Mouse (Mus musculus) right cerebral cortex, adult 2 months (tissue): ENCODE measurements around the gene Cd6.

Experiments
- DNase-seq, 2 experiments: peaks; one replicate each; pipeline ENCODE4 v3.0.0; 2021 to 2022; ENCODE audit warnings: low spot score in 2 of 2

The Cd6 gene

DNA sequence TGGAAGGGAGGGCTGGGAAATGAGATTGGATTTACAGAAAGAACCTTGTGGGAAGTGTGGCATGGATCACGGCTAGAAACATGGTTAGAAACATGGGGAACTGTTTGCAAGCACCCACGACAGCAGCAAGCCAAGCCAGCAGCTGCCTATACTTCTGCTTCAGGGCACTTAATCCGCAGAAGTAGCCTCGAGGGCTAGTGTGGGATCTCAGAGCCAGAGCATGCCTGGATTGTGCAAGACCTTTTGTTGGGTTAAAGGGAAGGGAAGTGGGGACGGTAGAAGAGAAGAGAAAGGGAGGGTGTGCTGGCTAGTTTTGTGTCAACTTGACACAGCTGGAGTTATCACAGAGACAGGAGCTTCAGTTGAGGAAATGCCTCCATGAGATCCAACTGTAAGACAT is 26.1 kb downstream of the Cd6 start:
- DNase-seq: no peak

DNA sequence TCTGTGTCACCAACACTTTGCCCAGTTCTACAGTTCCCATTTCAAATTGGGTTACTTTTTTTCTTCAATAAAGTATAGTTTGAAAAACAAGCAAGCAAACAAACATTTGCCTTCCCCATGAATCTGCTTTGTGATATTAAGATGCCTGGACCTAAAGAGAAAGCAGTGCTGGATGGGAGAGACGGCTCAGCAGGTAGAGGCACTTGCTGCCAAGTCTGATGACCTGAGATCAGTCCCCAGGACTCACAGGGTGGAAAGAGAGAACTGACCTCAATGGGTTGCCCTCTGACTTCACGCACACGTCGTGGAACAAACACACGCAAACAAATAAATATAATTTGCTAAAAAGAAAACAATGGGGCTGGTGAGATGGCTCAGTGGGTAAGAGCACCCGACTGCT is 28.0 kb downstream of the Cd6 start:
- no peak for DNase-seq

DNA sequence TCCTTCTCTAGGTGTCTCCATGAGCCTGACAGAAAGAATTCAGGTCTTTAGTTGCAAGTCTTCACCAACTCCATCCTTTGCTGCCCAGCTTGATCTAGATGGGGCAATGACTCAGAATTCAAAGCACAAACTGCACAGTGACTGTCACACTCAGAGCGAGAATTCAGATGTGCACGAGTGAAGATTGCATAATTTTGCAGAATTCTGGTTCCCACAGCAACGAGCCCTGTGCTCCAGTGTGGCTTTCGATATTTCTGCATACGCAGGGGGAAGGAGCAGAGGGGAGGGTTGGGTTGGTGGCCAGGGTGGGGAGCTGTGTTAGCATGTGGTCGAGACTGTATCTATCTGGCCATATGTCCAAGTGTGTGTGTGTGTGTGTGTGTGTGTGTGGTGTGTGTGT is 28.8 kb downstream of the Cd6 start:
- DNase-seq: peak; percentile 71

DNA sequence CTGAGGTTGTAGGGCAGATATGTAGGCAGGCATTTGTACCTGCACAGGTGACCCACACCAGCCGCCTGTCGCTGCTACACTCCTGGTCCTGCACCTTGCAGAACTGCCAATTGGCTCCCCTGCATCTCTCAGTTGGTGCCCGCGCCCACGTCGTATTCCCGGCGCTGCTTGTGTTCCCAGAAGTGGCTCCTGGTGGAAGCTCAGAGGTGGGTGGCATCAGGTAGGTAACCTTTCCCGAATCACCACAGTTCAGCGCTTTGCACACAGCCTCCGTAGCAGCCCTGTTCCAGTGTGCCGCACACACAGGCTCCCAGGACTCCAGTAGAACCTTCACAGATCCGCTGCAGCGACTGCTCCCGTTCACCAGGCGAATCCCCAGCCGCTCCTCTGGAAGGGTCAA is 30.7 kb downstream of the Cd6 start:
- no peak for DNase-seq

DNA sequence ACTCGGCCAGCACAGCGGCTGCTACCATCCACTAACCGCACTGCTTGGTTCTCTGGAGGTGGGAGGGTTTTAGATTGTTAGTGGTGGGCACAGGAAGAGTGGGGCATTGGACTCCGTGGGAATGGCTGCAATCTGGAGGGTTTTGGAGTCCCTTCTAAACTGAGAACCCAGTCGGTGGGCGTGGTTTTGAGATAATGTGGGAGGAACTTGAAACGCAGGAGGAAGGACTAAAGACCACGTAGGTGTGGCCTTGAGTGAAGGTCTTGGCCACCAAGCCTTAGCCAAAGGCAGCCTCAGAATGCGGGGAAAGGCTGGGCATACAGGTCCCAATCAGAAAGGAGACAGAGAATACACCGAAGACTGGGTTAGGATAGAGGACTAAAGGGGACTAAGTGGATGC is 31.3 kb downstream of the Cd6 start:
- DNase-seq: no peak

DNA sequence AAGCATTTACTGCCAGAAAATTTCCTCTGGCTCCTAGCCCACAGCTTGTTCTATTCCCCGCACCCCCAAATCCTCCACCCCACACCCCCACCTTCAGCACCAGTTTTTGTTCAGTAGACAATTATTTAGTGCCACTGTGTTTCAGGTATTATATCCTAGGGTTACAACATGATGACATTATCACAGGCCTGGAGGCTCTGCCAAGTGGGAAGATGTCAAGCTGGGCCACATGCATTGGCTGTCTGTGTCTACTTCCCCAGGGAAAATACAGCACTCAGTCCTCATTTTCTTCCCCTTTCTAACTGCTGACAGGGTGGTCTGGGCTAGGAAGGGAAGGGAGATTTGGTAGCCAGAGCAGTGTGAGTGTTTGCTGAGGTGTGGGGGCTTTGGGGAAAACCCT is 34.9 kb downstream of the Cd6 start:
- DNase-seq: no peak

DNA sequence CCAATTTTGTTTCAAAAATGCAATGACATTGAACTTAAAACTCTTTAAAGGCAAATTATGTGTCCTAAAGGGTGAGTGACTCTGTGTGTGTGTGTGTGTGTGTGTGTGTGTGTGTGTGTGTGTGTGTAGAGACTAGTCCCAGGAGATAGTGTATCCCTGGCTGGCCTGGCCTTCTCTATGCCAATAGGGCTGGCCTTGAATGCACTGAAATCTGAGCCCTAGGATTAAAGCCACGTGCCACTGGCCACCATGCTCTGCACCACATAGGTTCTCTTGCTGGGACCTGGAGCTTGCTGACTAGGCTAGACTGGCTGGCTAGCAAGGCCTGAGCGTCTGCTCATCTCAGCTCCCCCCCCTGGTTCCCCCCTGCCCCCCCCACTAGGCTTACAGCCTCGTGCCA is 36.8 kb downstream of the Cd6 start:
- DNase-seq: no peak

DNA sequence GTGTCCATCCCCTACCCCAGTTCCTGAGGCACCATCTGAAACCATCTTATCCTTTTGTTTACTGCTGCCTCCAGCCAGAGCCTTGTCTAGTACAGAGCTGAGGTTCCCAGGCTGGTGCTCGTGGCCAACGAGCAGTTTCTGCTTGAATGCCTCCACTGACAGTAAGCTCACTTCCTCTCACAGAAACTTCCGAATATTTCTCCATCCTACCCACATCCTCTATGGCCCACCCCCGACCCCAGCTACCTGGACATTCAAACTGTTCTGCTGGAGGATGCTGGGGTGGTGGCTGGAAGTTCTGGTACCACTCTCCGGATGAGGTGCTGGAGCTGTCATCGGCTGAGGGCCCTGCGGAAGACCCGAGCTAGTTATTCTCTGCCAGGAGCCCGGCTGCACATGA is 39.5 kb downstream of the Cd6 start:
- DNase-seq: no peak

DNA sequence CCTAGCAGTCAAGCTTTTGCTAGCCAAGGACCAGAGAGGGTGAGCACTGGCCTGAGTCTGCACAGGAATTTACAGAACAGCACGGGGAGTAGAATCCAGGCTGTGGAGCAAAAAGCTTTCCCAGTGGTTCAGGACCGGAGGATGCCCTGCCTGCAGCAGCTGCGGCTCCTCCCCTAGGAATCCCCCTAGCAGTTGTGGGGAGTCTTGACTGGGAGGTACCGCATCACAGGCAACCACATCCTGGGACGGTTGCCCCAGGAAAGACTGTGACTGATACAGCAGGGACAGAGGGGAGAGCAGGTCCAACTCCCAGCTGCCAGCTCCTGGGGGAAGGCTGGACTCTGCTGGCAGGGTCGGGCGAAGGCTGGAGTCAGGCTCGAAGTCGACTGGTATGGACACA is 41.6 kb downstream of the Cd6 start:
- no peak for DNase-seq

DNA sequence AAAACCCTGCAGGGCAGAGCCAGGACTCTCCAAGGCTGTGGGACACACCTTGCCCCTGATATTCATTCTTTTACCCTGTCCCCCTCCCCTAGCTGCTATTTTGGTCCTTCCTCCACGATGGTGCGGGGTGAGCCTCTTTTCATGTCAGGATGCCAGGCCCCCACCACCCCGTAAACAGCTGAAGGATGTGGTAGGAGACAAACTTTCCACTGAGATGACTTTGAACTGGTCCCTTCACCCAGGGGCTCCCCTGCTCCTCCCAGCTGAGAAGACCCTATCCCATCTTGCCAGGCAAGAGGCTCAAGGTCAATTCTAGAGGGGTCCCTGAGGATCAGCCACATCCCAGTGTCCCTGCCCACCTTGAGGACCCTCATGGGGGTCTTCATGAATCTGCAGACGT is 42.5 kb downstream of the Cd6 start:
- DNase-seq: no peak

DNA sequence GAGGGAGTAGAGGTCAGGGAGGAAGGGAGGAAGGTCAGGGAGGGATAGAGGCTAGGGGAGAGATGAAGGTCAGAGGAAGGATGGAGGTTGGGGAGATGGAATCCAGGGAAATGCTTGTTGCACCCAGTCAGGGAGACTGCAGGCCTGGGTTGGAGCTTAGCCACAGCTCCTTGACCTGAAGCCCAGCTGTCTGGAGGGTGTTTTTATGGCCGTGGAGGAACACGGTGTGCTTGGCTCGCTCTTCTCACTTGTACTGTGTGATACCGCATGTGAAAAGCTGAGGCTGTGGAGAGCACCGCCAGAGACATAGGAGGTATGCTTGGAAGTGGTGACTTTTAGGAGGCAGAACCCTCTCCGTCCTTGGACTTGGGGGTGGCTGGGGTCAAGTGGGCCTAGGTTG is 43.1 kb downstream of the Cd6 start:
- DNase-seq: no peak

DNA sequence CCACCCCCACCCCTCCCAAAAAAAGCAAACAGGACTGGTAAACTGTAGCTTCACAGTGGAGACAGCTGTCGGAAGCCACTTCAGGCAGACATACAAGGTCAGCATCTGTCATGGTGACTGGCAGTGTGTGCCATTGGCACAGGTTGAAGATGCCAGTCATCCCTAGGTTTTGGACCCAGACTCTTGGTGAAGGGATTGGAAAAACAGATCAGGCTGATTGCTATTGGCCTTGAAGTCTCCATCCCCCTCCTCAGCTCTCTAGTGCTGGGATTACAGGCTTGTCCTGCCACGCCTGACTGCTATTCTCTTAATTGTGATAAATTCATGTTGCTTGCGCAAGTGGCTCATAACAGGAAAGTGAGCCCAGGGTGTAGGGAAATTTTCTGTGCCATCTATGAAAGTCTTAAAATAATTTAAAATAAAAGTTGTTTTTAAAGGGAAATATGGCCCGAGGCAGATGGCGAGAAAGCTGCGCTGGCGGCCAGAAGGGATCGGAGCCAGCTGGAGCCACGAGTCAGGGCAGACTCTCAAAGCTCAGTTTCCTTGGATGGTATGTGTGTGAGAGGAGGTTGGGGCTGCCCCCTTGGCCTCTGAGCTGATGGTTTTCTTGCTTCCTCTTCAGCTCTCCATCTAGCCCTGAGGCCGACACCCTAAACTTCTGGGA is 44.9 kb downstream of the Cd6 start:
- peak; percentile 42 to 49 for DNase-seq

DNA sequence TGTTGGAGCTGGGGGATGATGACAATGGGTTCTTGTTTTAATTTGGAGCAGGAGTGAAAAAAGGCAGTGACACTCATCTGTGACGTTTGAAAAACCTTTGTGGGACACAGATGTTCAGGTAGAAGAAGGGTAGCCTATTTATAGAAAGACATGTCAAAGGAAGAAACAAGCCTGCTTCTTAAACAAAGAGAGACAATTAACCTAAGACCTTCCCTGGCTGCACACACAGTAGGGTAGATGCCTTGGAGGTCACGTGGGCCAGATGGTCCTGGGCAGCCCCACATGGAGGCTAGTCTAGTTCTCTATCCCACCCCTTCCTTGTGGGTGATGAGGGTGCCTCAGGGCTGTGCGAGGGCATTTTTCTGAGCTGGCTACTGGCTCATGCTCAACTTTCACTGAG is 45.8 kb downstream of the Cd6 start:
- DNase-seq: no peak

DNA sequence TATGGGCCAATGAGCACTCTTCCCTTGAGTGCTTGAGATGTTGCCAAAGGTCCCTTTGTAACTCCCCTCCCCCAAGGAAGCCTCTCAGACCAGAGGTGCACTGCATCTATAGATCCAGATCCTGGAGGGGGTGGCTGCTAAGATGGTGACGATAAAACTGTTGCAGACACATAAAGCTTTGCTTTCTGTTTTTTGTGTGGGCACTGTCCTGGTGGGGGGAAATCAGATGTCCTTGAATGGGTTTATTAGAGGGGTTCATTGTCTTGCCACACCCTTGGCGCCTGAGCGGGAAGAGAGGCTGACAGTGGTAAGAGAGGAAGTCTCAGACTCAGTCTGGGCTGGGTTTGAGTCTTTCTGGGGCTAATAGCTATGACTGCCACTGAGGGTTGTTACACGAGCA is 46.7 kb downstream of the Cd6 start:
- no peak for DNase-seq

DNA sequence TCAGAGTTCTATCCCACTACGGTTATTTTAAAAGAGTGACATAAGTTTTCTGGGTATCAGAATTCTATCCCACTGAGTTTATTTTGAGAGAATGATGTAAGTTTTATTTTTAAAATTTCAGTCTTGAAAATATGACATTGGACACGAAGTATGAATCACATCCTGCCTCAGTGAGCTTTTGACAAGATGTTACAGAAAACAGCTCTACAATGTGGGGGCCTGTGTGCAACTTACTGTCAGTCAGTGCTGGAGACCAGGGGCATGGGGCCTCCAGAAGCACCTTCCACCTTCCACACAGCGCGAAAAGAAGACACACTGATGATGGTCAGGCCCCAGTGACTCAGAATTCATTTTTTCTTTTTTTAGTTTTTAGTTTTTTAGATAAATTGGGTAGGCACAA is 48.2 kb downstream of the Cd6 start:
- peak; percentile 68 to 72 for DNase-seq

DNA sequence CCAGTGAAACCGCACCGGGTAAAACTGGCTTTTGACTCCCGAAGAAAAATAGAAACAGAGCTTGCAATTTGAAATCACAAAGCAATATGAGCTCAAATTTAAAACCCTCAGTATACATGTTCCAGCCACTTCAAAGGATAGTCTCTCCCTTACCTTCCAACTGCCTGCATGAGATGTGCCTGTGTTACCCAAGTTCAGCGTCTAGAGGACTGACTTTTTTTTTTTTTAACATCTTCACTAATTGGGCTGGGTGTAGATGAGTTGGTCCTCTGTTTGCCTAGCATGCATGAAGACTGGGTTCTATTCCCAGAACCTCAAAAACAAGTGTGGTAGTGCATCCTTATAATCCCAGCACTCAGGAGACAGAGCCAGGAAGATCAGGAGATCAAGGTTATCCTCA is 53.0 kb downstream of the Cd6 start:
- DNase-seq: no peak

DNA sequence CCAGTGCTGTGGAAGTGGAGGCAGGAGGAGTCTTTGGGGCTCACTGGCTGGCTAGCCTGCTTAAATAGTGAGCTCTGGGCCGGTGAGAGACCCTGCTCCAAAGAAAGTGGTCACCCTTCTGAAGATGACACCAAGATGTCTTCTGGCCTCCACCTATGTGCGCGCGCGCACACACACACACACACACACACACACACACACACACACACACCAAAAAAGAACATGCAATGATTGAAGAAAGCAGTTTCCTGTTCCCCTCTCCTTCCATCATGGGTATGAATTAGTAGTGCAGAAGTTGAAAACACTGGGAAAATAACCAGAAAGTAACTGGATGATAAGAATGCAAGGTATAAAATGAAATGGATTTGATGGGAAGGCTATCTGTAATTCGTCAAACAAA is 55.7 kb downstream of the Cd6 start:
- no peak for DNase-seq

DNA sequence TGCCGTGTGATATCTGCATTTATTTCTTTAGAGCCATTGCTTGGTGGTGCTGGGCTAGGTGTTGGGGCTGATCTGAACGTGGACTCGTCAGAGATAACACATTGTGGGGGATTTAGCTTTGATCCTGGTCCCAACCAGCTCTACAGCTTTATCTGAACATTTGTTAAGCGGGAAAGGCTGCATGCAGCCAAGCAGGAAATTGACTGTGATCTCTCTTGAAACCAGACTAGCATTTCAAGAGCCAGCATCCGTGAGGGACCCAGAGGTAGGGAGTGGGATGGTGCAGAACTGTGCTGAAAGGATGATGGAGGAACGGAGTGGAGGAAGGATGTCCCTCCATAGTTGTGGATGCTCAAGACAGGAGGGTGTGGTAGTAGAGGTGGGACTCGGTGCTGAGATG is 56.5 kb downstream of the Cd6 start:
- no peak for DNase-seq

DNA sequence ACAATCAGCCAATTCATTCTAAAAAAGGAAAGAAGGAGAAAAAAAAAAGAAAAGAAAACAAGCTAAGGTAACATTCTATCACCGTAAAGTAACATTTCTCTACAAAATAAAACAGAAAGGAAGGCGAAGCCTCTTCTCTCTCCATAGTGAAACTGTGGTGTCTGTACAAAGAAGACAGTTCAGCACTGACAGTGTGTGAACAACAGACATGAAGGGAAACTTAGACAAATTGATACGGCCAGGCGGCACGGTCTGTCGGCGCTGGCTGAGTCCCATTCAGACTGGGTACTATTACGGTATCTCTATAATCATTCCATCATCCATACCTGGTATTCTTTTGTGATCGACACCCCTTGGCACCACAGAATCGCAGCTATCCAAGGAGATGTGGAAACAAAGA is 57.0 kb downstream of the Cd6 start:
- no peak for DNase-seq

DNA sequence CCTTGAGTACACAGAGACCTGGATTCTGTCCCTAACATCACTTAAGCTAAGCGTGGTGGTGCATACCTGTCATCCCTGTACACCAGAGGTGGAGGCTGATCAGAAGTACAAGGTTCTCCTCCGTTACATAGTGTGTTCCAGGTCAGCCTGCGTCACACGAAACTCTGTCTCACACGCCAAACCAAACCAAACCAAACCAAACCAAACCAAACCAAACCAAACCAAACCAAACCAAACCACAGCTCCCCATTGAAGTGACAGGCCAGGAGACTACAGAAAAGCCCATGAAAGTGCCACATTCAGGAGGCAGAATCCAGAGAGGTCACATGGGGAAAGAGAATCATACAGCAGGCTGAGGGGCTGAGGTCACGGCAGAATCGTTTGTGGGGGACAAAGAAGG is 57.9 kb downstream of the Cd6 start:
- DNase-seq: no peak

DNA sequence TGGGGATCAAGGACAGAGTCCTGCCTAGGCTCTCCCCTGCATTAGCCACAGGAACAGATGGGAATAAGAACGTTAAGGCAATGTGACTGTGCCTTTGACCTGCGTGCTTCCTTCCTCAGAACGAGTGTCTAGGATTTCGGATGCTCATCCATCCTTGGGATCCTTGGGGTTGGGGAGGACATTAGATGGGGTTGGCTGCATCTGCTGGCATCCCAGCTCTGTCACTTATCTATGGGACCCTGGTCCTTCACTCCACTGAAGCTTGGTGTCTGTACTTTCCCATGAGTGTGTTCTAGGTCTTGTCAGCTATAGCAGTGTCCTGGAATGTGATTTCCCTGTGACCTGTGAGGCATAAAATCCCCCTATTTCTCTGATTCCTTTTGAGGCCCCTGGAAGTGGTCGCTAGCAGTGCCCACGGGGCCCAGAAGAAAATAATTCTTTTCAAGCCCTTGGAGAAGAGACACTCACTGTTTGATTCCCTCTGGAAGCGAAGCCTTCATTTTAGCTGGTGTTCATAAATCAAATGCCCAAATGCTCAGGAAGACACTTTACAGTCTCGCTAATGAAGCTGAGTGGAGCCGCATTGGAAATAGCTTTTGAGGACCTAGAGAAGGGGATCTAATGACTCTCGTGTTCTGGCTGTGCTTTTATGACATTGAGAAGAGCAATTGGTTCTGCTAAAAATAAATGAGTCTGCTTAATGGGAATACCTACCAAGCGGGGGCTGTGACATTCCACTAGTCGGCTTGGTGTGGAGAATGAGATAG is 60.2 kb downstream of the Cd6 start:
- no peak for DNase-seq

DNA sequence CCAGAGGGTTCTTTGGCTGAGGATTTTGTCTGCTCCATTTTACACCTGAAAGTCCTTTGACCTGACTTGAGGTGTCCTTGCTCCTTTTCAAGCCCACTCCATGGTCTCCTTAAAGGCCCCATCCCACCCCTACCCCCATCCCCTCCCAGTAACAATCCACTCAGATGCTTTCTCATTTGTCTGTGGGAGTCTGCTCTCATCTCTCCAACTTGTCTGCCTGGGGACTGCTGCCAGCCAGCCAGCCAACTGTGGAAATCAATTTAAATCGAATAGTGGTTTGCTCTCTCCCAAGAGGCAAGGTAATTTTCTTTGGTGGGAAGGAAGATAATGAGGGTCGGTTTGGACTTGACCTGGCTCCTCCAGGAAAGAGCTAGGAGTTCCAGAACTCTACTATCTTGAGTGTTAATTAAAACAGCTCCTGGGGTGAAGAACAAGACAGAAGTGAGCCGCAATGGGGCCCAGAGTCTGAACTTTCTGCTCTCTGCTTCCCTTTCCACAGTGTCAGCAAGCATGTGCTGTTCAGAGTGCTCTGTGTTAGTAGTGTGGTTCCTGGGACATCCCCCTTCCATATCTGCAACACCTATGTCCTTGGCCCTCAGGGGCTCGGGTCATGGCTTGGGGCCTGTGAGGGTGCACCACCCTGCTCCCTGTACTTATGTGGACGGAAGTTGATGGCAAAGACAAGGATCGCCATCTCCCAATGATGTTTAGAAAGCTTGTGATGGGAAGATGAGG is 61.0 kb downstream of the Cd6 start:
- peak in 1 of 2 experiments; percentile 21 for DNase-seq

DNA sequence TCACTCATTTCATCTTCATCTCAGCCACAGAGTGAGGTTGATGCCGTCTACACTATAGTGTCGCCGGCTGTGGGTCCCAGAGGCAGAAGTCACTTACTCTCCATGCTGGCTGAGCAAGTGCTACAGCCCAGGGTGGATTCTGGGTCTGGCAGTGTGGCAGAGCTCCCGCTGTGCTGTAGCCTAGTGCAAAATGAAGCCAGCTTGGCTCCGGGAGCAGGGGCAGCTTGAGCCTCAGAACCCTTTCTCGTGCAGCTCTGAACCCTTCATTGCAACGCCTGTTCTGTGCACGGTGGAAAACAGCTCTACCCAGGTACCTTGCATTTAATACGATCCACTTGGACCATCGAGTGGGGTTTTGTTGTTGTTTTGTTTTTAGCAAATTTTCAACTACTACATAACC is 62.2 kb downstream of the Cd6 start:
- DNase-seq: no peak
